Mouse (Mus musculus) C2C12 (cell line): ENCODE data around the gene Itgb1.

Source experiments
- CTCF ChIP-seq: IDR thresholded peaks from one replicate; pipeline ENCODE4 v1.5.1; 2011; ENCODE audit not compliant: control insufficient read depth, insufficient read depth, insufficient read length
- MYOD1 ChIP-seq: IDR thresholded peaks from one replicate; pipeline ENCODE4 v1.6.1; 2011; ENCODE audit warnings: low read depth; ENCODE audit not compliant: control insufficient read depth, insufficient read length
- USF1 ChIP-seq: IDR thresholded peaks from one replicate; pipeline ENCODE4 v1.6.1; 2011; ENCODE audit warnings: low read depth, mild to moderate bottlenecking, control low read depth, moderate library complexity

DNA sequence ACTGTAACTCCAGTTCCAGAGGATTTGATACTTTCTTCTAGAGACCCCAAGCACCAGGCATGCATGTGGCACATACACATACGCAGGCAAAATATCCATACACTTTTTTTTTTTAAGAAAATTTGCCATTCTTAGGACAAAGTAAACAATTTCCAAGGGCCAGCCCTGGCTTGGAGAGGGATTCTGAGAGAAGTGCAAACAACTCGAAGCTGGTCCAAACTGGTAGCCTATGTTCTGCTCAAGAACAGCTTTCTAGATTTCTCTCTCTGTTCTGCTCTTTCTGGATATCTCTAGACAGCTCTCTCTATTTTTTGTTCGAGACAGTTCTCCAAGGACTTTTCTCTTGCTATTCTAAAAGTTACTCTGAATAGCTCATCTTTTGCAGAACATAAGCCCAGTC lies 3.5 kb upstream of the Itgb1 start:
- TF ChIP-seq CTCF (no peak), MYOD1 (no peak), USF1 (no peak)
